Mouse (Mus musculus): ENCODE results near the gene Gm14137. TPM values are rescaled to one million over a fixed set of nuclear protein-coding genes. Genes with fewer than 3 reads are reported as not detected.

Gene Gm14137
- 0.30 and 0.35 TPM in 2 replicates for polyA plus RNA-seq (2012; rRNA removed)

- 55% methylated on average over 8 of the region's 8 CpGs for WGBS
These were observed at the start of gene Gm14137 for GRCm38 (mm10) chr2:119173991-119174651. Gene Gm14137 (plus strand): TSS chr2:119174509.

GRCm38 (mm10) chr2:119136346-119136898 is 37.9 kb upstream of the Gm14137 start:
- DNase-seq (ENCODE audit: low read depth, low spot score) = no peak
- WGBS = 85% methylated on average over 5 of the region's 5 CpGs

More at GRCm38 (mm10) chr2:119173991-119174651, at the start of gene Gm14137:
- DNase-seq (ENCODE audit: low read depth, low spot score) = no peak

- no peak for DNase-seq (ENCODE audit: low read depth, low spot score)
- WGBS = 90% methylated on average over 2 of the region's 2 CpGs
These were observed 29.1 kb upstream of the Gm14137 start for GRCm38 (mm10) chr2:119145199-119145598.

GRCm38 (mm10) chr2:119146435-119146834 is 27.9 kb upstream of the Gm14137 start:
- DNase-seq (ENCODE audit: low read depth, low spot score) = no peak
- 83% methylated on average over 6 of the region's 6 CpGs for WGBS

- no peak for DNase-seq (ENCODE audit: low read depth, low spot score)
- 85% methylated on average over 22 of the region's 22 CpGs for whole genome bisulfite sequencing
These were observed 27.1 kb upstream of the Gm14137 start for GRCm38 (mm10) chr2:119147160-119147678.

GRCm38 (mm10) chr2:119147775-119148174 is 26.5 kb upstream of the Gm14137 start:
- 88% methylated on average over 8 of the region's 8 CpGs for WGBS
- no peak for DNase-seq (ENCODE audit: low read depth, low spot score)

GRCm38 (mm10) chr2:119152255-119152654 is 22.1 kb upstream of the Gm14137 start:
- DNase-seq (ENCODE audit: low read depth, low spot score) = no peak
- WGBS = 89% methylated on average over 6 of the region's 6 CpGs

- 37% methylated on average over 2 of the region's 2 CpGs for WGBS
- DNase-seq (ENCODE audit: low read depth, low spot score) = peak; percentile 27
These were observed 19.6 kb upstream of the Gm14137 start for GRCm38 (mm10) chr2:119154683-119155082.

GRCm38 (mm10) chr2:119155388-119155787 is 18.9 kb upstream of the Gm14137 start:
- no peak for DNase-seq (ENCODE audit: low read depth, low spot score)
- WGBS = 74% methylated on average over 9 of the region's 9 CpGs

- under 1% methylated on average over 34 of the region's 34 CpGs for WGBS
- no peak for DNase-seq (ENCODE audit: low read depth, low spot score)
These were observed 18.1 kb upstream of the Gm14137 start for GRCm38 (mm10) chr2:119156081-119156680.

GRCm38 (mm10) chr2:119156681-119157572 is 17.4 kb upstream of the Gm14137 start, which contains the start of gene Rmdn3:
Gene Rmdn3 (minus strand): TSS chr2:119157034.
- DNase-seq (ENCODE audit: low read depth, low spot score) = peak; percentile 92
- WGBS = under 1% methylated on average over 57 of the region's 57 CpGs

GRCm38 (mm10) chr2:119157836-119158235 is 16.5 kb upstream of the Gm14137 start:
- no peak for DNase-seq (ENCODE audit: low read depth, low spot score)

GRCm38 (mm10) chr2:119161247-119161646 is 13.1 kb upstream of the Gm14137 start:
- 66% methylated on average over 2 of the region's 2 CpGs for WGBS
- no peak for DNase-seq (ENCODE audit: low read depth, low spot score)

- no peak for DNase-seq (ENCODE audit: low read depth, low spot score)
- WGBS = 40% methylated on average over 3 of the region's 3 CpGs
These were observed 11.2 kb upstream of the Gm14137 start for GRCm38 (mm10) chr2:119163135-119163534.

GRCm38 (mm10) chr2:119163999-119164398 is 10.3 kb upstream of the Gm14137 start:
- DNase-seq (ENCODE audit: low read depth, low spot score) = no peak
- WGBS = 89% methylated on average over 4 of the region's 4 CpGs

- no peak for DNase-seq (ENCODE audit: low read depth, low spot score)
These were observed 8.9 kb upstream of the Gm14137 start for GRCm38 (mm10) chr2:119165401-119165800.

GRCm38 (mm10) chr2:119166901-119167865 is 7.1 kb upstream of the Gm14137 start, which contains the start of gene Gchfr:
Gene Gchfr (plus strand): TSS chr2:119167773.
- under 1% methylated on average over 60 of the region's 60 CpGs for WGBS
- DNase-seq (ENCODE audit: low read depth, low spot score) = peak; percentile 78

- DNase-seq (ENCODE audit: low read depth, low spot score) = no peak
- WGBS = 2% methylated on average over 26 of the region's 26 CpGs
These were observed 6.4 kb upstream of the Gm14137 start for GRCm38 (mm10) chr2:119167866-119168256.

GRCm38 (mm10) chr2:119170282-119170681 is 4.0 kb upstream of the Gm14137 start:
- DNase-seq (ENCODE audit: low read depth, low spot score) = no peak
- WGBS = 86% methylated on average over 2 of the region's 2 CpGs

Measured in large intestine, adult 2 months (tissue).